Mouse (Mus musculus): Measurements from ENCODE around the gene Ncor2. TPM values are rescaled to one million over a fixed set of nuclear protein-coding genes. Genes with fewer than 3 reads are reported as not detected.

Ncor2 gene
- polyA plus RNA-seq, 2 experiments, result 3.5 to 4.4 TPM

DNA sequence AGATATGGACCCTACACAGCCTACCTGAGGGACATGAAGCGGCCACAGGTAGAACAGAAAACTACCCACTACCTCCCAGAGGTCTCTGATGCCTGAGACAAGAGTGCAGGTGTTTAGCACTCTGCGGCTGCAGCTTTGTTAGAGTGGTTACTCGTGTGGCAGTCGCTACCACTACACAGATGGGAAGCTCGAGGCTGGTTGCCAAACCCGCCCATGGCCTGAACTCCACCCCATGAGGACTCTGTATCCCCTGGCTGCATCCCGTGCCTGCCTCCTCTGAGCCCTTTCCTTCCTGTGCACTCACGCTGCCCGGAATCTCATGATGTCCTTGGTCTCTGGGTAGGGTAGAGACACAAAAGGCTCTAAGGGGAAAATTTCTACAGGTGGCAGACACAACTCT is 80.3 kb downstream of the Ncor2 start:
- TF ChIP-seq EP300 (IDR thresholded peaks at IDR 0.05; ENCODE audit: low read depth) (no peak), CTCF (IDR thresholded peaks at IDR 0.05; ENCODE audit: low read depth) (no peak)
- Histone ChIP-seq H3K27ac (no peak overlapping the region), H3K36me3 (replicated peaks; ENCODE audit: control insufficient read depth, insufficient read depth, low read depth) (no peaks in the 10 kb centered on the region; the same call in 1 of the 2 replicates), H3K4me2 (ENCODE audit: low read depth) (no peak overlapping the region), H3K9ac (replicated peaks) (no peak overlapping the region), H3K4me3 (ENCODE audit: insufficient read depth in 1 of 2, low read depth in 2 of 2, low read length in 2 of 2) (no peak overlapping the region), H3K9me3 (ENCODE audit: control insufficient read depth, low read length) (no peaks in the 10 kb centered on the region), H3K27me3 (ENCODE audit: control insufficient read depth, insufficient read depth, low read length) (no peaks in the 10 kb centered on the region), H3K4me1 (replicated peaks; ENCODE audit: control insufficient read depth in 2 of 2, insufficient read depth in 2 of 2, low read length in 1 of 2) (no peaks in the 10 kb centered on the region)
- 75% methylated on average over 9 of the region's 9 CpGs for WGBS (ENCODE audit: insufficient replicate concordance)
- ATAC-seq (ENCODE audit: insufficient read depth) (no peak), DNase-seq (ENCODE audit: low read depth in 3 of 3, low spot score in 3 of 3) (no peak)

GRCm38 (mm10) chr5:125096368-125096767 is 82.7 kb downstream of the Ncor2 start:
- Histone ChIP-seq H3K4me3 (ENCODE audit: insufficient read depth in 1 of 2, low read depth in 2 of 2, low read length in 2 of 2) (no peak overlapping the region), H3K27ac (no peak overlapping the region), H3K9ac (replicated peaks) (no peak overlapping the region), H3K4me1 (replicated peaks; ENCODE audit: control insufficient read depth in 2 of 2, insufficient read depth in 2 of 2, low read length in 1 of 2) (no peaks in the 10 kb centered on the region), H3K4me2 (ENCODE audit: low read depth) (no peak overlapping the region), H3K36me3 (replicated peaks; ENCODE audit: control insufficient read depth, insufficient read depth, low read depth) (no peaks in the 10 kb centered on the region; the same call in 1 of the 2 replicates), H3K9me3 (ENCODE audit: control insufficient read depth, low read length) (no peaks in the 10 kb centered on the region), H3K27me3 (ENCODE audit: control insufficient read depth, insufficient read depth, low read length) (no peaks in the 10 kb centered on the region)
- DNase-seq (ENCODE audit: low read depth in 3 of 3, low spot score in 3 of 3), result no peak
- TF ChIP-seq EP300 (IDR thresholded peaks at IDR 0.05; ENCODE audit: low read depth) (no peak), CTCF (IDR thresholded peaks at IDR 0.05; ENCODE audit: low read depth) (no peak)
- WGBS (ENCODE audit: insufficient replicate concordance), result 84% methylated on average over 11 of the region's 11 CpGs
- ATAC-seq (ENCODE audit: insufficient read depth), result no peak

GRCm38 (mm10) chr5:125095525-125096175 is 83.4 kb downstream of the Ncor2 start:
- Histone ChIP-seq H3K4me3 (ENCODE audit: insufficient read depth in 1 of 2, low read depth in 2 of 2, low read length in 2 of 2) (no peak overlapping the region), H3K4me1 (replicated peaks; ENCODE audit: control insufficient read depth in 2 of 2, insufficient read depth in 2 of 2, low read length in 1 of 2) (no peaks in the 10 kb centered on the region), H3K36me3 (replicated peaks; ENCODE audit: control insufficient read depth, insufficient read depth, low read depth) (no peaks in the 10 kb centered on the region; the same call in 1 of the 2 replicates), H3K4me2 (ENCODE audit: low read depth) (no peak overlapping the region), H3K27me3 (ENCODE audit: control insufficient read depth, insufficient read depth, low read length) (no peaks in the 10 kb centered on the region), H3K9me3 (ENCODE audit: control insufficient read depth, low read length) (no peaks in the 10 kb centered on the region), H3K9ac (replicated peaks) (no peak overlapping the region), H3K27ac (no peak overlapping the region)
- TF ChIP-seq CTCF (IDR thresholded peaks at IDR 0.05; ENCODE audit: low read depth), result no peak
- ATAC-seq (ENCODE audit: insufficient read depth) (no peak), DNase-seq (ENCODE audit: low read depth in 3 of 3, low spot score in 3 of 3) (no peak)
- WGBS (ENCODE audit: insufficient replicate concordance), result 75% methylated on average over 14 of the region's 14 CpGs

- TF ChIP-seq EP300 (IDR thresholded peaks at IDR 0.05; ENCODE audit: low read depth) (no peak), CTCF (IDR thresholded peaks at IDR 0.05; ENCODE audit: low read depth) (no peak)
- Histone ChIP-seq H3K4me3 (ENCODE audit: insufficient read depth in 1 of 2, low read depth in 2 of 2, low read length in 2 of 2) (no peak overlapping the region), H3K4me1 (replicated peaks; ENCODE audit: control insufficient read depth in 2 of 2, insufficient read depth in 2 of 2, low read length in 1 of 2) (no peaks in the 10 kb centered on the region), H3K9ac (replicated peaks) (no peak overlapping the region), H3K36me3 (replicated peaks; ENCODE audit: control insufficient read depth, insufficient read depth, low read depth) (no peaks in the 10 kb centered on the region; the same call in 1 of the 2 replicates), H3K9me3 (ENCODE audit: control insufficient read depth, low read length) (no peaks in the 10 kb centered on the region), H3K27me3 (ENCODE audit: control insufficient read depth, insufficient read depth, low read length) (no peaks in the 10 kb centered on the region), H3K4me2 (ENCODE audit: low read depth) (no peak overlapping the region), H3K27ac (no peak overlapping the region)
- ATAC-seq (ENCODE audit: insufficient read depth) (no peak; the same call in 1 of the 2 replicates), DNase-seq (ENCODE audit: low read depth in 3 of 3, low spot score in 3 of 3) (no peak)
- 30% methylated on average over 5 of the region's 5 CpGs for WGBS (ENCODE audit: insufficient replicate concordance)
Observed at GRCm38 (mm10) chr5:125093795-125094194, 85.2 kb downstream of the Ncor2 start.

DNA sequence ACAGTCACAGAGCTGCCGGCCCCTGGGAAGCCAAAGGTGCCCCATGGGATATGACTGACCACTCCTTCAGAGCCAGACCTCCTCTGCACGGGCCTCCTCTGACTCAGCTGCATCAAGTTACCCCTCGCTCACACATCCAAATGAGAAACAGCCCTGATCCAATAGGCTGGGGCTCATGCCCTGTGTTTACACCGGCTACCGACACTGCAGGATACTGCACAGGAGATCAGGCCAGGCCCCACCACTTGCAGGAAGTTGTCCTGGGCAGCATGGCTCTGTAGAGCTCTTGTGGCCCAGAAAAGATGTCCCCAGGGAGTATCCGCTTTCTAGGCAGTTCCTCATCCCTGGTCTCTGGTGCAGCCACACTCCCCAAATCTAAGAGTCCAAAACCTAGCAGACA is 90.9 kb downstream of the Ncor2 start:
- H3K36me3 ChIP-seq (replicated peaks; ENCODE audit: control insufficient read depth, insufficient read depth, low read depth), result no peaks in the 10 kb centered on the region; the same call in 1 of the 2 replicates
- DNase-seq (ENCODE audit: low read depth in 3 of 3, low spot score in 3 of 3), result no peak
- 74% methylated on average over 6 of the region's 6 CpGs for WGBS (ENCODE audit: insufficient replicate concordance)
- H3K4me3 ChIP-seq (ENCODE audit: insufficient read depth in 1 of 2, low read depth in 2 of 2, low read length in 2 of 2), result no peak overlapping the region
- H3K27ac ChIP-seq, result no peak overlapping the region
- no peaks in the 10 kb centered on the region for H3K27me3 ChIP-seq (ENCODE audit: control insufficient read depth, insufficient read depth, low read length)
- H3K4me2 ChIP-seq (ENCODE audit: low read depth), result no peak overlapping the region
- no peaks in the 10 kb centered on the region for H3K4me1 ChIP-seq (replicated peaks; ENCODE audit: control insufficient read depth in 2 of 2, insufficient read depth in 2 of 2, low read length in 1 of 2)
- no peak for ATAC-seq (ENCODE audit: insufficient read depth)
- no peak for TF ChIP-seq EP300 (IDR thresholded peaks at IDR 0.05; ENCODE audit: low read depth)
- TF ChIP-seq CTCF (IDR thresholded peaks at IDR 0.05; ENCODE audit: low read depth), result no peak
- no peak overlapping the region for H3K9ac ChIP-seq (replicated peaks)
- H3K9me3 ChIP-seq (ENCODE audit: control insufficient read depth, low read length), result no peaks in the 10 kb centered on the region

All from liver, embryonic 14.5 days (tissue).